Mouse (Mus musculus): ENCODE data around the gene Kpna4. TPM values are rescaled to one million over a fixed set of nuclear protein-coding genes. Genes with fewer than 3 reads are reported as not detected.
A peak's percentile ranks its signal among the peaks of the same experiment; 100 is the strongest.
"Not testable (repeated sequence)": the region's sequence is repeated elsewhere in the genome, so short reads cannot be mapped to it uniquely, and the experiment has no call there.

The Kpna4 gene
- total RNA-seq, 1 experiment = 33.8 TPM

DNA sequence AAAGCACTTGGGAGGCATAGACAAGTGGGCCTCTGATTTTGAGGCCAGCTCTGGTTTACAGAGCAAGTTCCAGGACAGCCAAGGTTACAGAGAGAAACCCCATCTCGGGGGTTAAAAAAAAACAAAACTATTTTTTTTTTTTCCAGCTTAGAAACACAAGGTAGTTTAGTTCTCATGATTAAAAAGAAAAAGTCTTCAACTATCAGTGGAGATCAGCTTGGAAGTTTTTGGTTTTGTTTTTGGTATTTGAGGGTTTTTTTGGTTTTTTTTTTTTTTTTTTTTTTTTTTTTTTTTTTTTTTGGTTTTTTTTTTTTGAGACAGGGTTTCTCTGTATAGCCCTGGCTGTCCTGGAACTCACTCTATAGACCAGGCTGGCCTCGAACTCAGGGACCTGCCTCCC lies 108.3 kb downstream of the Kpna4 start:
- H3K36me3 ChIP-seq (ENCODE audit: control insufficient read depth, insufficient read depth, low read length, poor library complexity, severe bottlenecking) = peaks cover 12% of the 10 kb centered on the region
- H3K9ac ChIP-seq (ENCODE audit: insufficient read depth, low read depth, low read length, poor library complexity, severe bottlenecking); H3K27ac ChIP-seq (ENCODE audit: insufficient read depth, low read depth, low read length, poor library complexity, severe bottlenecking); in situ Hi-C loops (cut with MboI; ENCODE audit: low sequenced_read_pairs in 2 of 2, unreplicated experiment in 2 of 2); H3K4me1 ChIP-seq (ENCODE audit: control insufficient read depth in 2 of 2, insufficient read depth in 2 of 2, low read length in 2 of 2, poor library complexity in 1 of 2); DNase-seq (ENCODE audit: low read depth, low spot score); H3K9me3 ChIP-seq (ENCODE audit: control insufficient read depth, insufficient read depth, low read depth, low read length); H3K4me3 ChIP-seq (ENCODE audit: insufficient read depth in 1 of 2, low read depth in 1 of 2, low read length in 2 of 2, poor library complexity in 1 of 2, severe bottlenecking in 1 of 2): not testable (repeated sequence)
- peak; percentile 87 for TF ChIP-seq ZNF384 (IDR thresholded peaks at IDR 0.05; ENCODE audit: low read depth, low read length)

DNA sequence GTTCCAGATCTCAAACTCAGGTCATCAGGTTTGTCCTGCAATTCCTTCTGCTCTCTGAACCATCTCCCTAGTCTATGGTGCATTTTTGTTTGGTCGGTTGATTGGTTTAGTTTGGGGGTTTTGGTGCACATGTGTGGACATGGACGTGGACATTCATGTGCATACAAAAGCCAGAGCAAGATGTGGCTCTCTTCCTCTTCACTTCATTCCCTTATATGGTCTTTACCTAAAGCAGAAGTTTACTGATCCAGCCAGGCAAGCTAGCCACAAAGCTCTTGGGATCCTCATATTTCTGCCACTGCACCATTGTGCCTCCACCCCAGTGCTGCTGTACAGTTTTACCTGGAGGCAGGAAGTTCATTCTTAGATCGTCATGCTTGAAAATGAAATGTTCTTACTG lies 109.7 kb downstream of the Kpna4 start:
- DNase-seq (ENCODE audit: low read depth, low spot score) = no peak
- H3K27ac ChIP-seq (ENCODE audit: insufficient read depth, low read depth, low read length, poor library complexity, severe bottlenecking) = no peak overlapping the region
- H3K4me3 ChIP-seq (ENCODE audit: insufficient read depth in 1 of 2, low read depth in 1 of 2, low read length in 2 of 2, poor library complexity in 1 of 2, severe bottlenecking in 1 of 2) = no peak overlapping the region
- no peaks in the 10 kb centered on the region for H3K9me3 ChIP-seq (ENCODE audit: control insufficient read depth, insufficient read depth, low read depth, low read length)
- H3K9ac ChIP-seq (ENCODE audit: insufficient read depth, low read depth, low read length, poor library complexity, severe bottlenecking) = no peak overlapping the region
- H3K36me3 ChIP-seq (ENCODE audit: control insufficient read depth, insufficient read depth, low read length, poor library complexity, severe bottlenecking) = peaks cover 9% of the 10 kb centered on the region
- TF ChIP-seq CHD2 (IDR thresholded peaks at IDR 0.05; ENCODE audit: low read depth, low read length) (no peak), ZNF384 (IDR thresholded peaks at IDR 0.05; ENCODE audit: low read depth, low read length) (no peak), HCFC1 (IDR thresholded peaks at IDR 0.05; ENCODE audit: borderline replicate concordance, insufficient read depth, low read length) (no peak), MAFK (IDR thresholded peaks at IDR 0.05; ENCODE audit: insufficient read depth, low read depth, low read length) (no peak), ZC3H11A (IDR thresholded peaks at IDR 0.05; ENCODE audit: borderline replicate concordance, low read depth, low read length) (no peak)
- no peaks in the 10 kb centered on the region for H3K4me1 ChIP-seq (ENCODE audit: control insufficient read depth in 2 of 2, insufficient read depth in 2 of 2, low read length in 2 of 2, poor library complexity in 1 of 2)
- in situ Hi-C loops (cut with MboI; ENCODE audit: low sequenced_read_pairs in 2 of 2, unreplicated experiment in 2 of 2) = no loop called here

Other genes starting within 250 kb of the Kpna4 start
- gene Ift80, start 122.5 kb downstream of the Kpna4 start, total RNA-seq (2012; rRNA removed) = 9.9 and 16.5 TPM in 2 replicates
- gene Smc4, start 122.4 kb downstream of the Kpna4 start, total RNA-seq (2012; rRNA removed) = 63.7 and 91.4 TPM in 2 replicates
- gene Trim59, start 82.4 kb downstream of the Kpna4 start, total RNA-seq (2012; rRNA removed) = 52.1 and 59.7 TPM in 2 replicates
- not detected in 2 replicates for gene Arl14, start 95.3 kb upstream of the Kpna4 start, total RNA-seq (2012; rRNA removed)
- 5.2 and 5.6 TPM in 2 replicates for gene Ppm1l, start 189.7 kb upstream of the Kpna4 start, total RNA-seq (2012; rRNA removed)

Data from ES-E14 (cell line).